Mouse (Mus musculus) ES-E14 (cell line): Measurements from ENCODE around the gene Plscr3. TPM values are rescaled to one million over a fixed set of nuclear protein-coding genes. Genes with fewer than 3 reads are reported as not detected.

ENCODE experiments used
- DNase-seq: peaks from one replicate; pipeline ENCODE4 v3.0.0-alpha.2; 2013; ENCODE audit warnings: low read depth, low spot score
- H3K27ac ChIP-seq: 2 replicates; pipeline ENCODE4 v1.5.1; 2012; ENCODE audit warnings: low read depth, mild to moderate bottlenecking, low read length, moderate library complexity, mixed read lengths; ENCODE audit not compliant: poor library complexity, insufficient read depth, severe bottlenecking
- H3K36me3 ChIP-seq: 2 replicates; pipeline ENCODE4 v1.6.1; 2012; ENCODE audit warnings: mild to moderate bottlenecking, low read length, moderate library complexity, mixed read lengths; ENCODE audit not compliant: control insufficient read depth, poor library complexity, insufficient read depth, severe bottlenecking
- H3K4me1 ChIP-seq, 2 experiments: fragments of 150-350 bp in 1 of 2; sonication (generic) in 1 of 2; 2 replicates each; pipeline ENCODE4 v1.6.1; 2012; ENCODE audit warnings: low read length in 2 of 2, mild to moderate bottlenecking in 1 of 2, mixed read lengths in 1 of 2; ENCODE audit not compliant: control insufficient read depth in 2 of 2, insufficient read depth in 2 of 2, poor library complexity in 1 of 2
- H3K4me3 ChIP-seq, 2 experiments: fragments of 150-350 bp in 1 of 2; sonication (generic) in 1 of 2; 2 replicates each; pipeline ENCODE4 v1.5.1; 2012; ENCODE audit warnings: low read length in 2 of 2, low read depth in 1 of 2, mild to moderate bottlenecking in 1 of 2, mixed read lengths in 1 of 2; ENCODE audit not compliant: insufficient read depth in 1 of 2, poor library complexity in 1 of 2, severe bottlenecking in 1 of 2
- H3K9ac ChIP-seq: 2 replicates; pipeline ENCODE4 v1.6.1; 2012; ENCODE audit warnings: low read depth, mild to moderate bottlenecking, low read length, mixed read lengths; ENCODE audit not compliant: poor library complexity, insufficient read depth, severe bottlenecking
- H3K9me3 ChIP-seq: fragments of 150-350 bp; sonication (generic); 2 replicates; pipeline ENCODE4 v1.6.1; 2012; ENCODE audit warnings: low read depth, mild to moderate bottlenecking, low read length; ENCODE audit not compliant: control insufficient read depth, insufficient read depth
- CHD2 ChIP-seq: IDR thresholded peaks from 2 replicates; pipeline ENCODE4 v1.6.1; 2014; ENCODE audit warnings: mild to moderate bottlenecking, low read depth, low read length, inconsistent platforms
- HCFC1 ChIP-seq: IDR thresholded peaks from 2 replicates; pipeline ENCODE4 v1.6.1; 2012; ENCODE audit warnings: low read length, inconsistent platforms, borderline replicate concordance; ENCODE audit not compliant: insufficient read depth
- MAFK ChIP-seq: IDR thresholded peaks from 2 replicates; pipeline ENCODE4 v1.6.1; 2014; ENCODE audit warnings: mild to moderate bottlenecking, low read depth, low read length, inconsistent platforms; ENCODE audit not compliant: insufficient read depth
- ZC3H11A ChIP-seq: IDR thresholded peaks from 2 replicates; pipeline ENCODE4 v1.6.1; 2012; ENCODE audit warnings: low read depth, mild to moderate bottlenecking, inconsistent platforms, low read length, borderline replicate concordance
- ZNF384 ChIP-seq: IDR thresholded peaks from 2 replicates; pipeline ENCODE4 v1.6.1; 2012; ENCODE audit warnings: low read depth, low read length, inconsistent platforms
- in situ Hi-C, 2 experiments: fragments of 600-800 bp; cut with MboI; formaldehyde crosslinking; loops; one replicate each; pipeline ENCODE4 v1.15.1; 2025; ENCODE audit warnings: low sequenced_read_pairs in 2 of 2, inconsistent platforms in 1 of 2; ENCODE audit not compliant: unreplicated experiment in 2 of 2
- total RNA-seq: library from RNA; depleted of rRNA; stranded (reverse); fragments of 300-350 nt; gene quantifications from 2 replicates; pipeline ENCODE4 v1.2.3, GENCODE M21; 2012

The Plscr3 gene
- total RNA-seq, 1 experiment = 7.2 TPM

DNA sequence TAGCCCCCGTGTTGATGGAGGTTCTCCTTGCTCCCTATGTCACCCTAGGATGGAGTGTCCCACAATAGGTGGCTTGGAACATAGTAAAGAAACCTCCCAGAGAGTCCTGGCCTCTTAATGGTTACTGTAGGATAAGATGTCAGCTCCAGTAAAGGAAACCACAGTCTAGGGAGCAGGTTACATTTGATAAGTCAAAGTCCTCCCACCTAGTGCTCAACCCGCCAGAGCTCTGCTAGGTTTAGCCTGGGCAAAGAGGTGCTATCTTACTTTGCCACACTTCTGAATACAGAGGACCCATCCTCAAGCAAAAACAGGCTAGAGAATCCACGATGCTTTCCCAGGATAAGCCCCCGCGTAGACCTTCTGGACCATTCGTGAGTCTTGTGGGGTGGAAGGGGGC is 32.8 kb downstream of the Plscr3 start:
- no peak overlapping the region for H3K27ac ChIP-seq
- H3K9ac ChIP-seq = no peak overlapping the region; the same call in 1 of the 2 replicates
- in situ Hi-C loops = loop anchor here in 1 of 2 experiments (10.0 kb wide), 1 partner anchor 74 kb away; the partner anchor contains the start of genes Fgf11 and Tmem102
- H3K9me3 ChIP-seq = no peaks in the 10 kb centered on the region
- H3K4me3 ChIP-seq = no peak overlapping the region; a peak in 1 of 4 replicates
- peaks cover 4 to 27% of the 10 kb centered on the region in 2 experiments; a peak in 3 of 4 replicates for H3K4me1 ChIP-seq
- H3K36me3 ChIP-seq = no peaks in the 10 kb centered on the region
- no peak for DNase-seq
- TF ChIP-seq ZC3H11A (no peak), MAFK (no peak), CHD2 (no peak), ZNF384 (no peak), HCFC1 (no peak)

DNA sequence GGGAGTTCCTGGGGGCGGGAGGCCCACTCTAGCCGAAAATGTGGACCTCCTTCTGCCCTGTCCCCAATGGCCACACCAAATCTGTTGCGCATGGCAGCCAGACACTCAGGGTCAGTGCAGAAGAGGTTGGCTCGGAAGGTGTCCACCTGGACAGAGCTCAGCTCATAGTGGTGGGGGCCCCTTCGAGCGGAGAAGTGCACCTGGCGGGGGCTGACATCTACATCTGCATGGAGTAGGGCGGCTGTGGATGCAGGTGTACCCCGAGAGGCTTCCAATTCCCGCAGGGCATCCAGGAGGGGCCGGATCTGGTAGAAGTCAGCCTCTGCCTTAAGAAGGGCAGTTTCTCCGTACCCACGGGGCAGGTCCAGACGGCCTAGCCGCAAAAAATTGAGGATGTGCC is 33.5 kb downstream of the Plscr3 start:
- Histone ChIP-seq H3K4me3 (peak overlapping the region; percentile 29 to 68; a peak in 3 of 4 replicates), H3K36me3 (peaks cover 2% of the 10 kb centered on the region; the same call in 1 of the 2 replicates), H3K4me1 (peaks cover 4 to 27% of the 10 kb centered on the region in 2 experiments; a peak in 3 of 4 replicates), H3K9me3 (no peaks in the 10 kb centered on the region), H3K27ac (no peak overlapping the region), H3K9ac (no peak overlapping the region; the same call in 1 of the 2 replicates)
- DNase-seq = no peak
- TF ChIP-seq CHD2 (no peak), ZNF384 (no peak), HCFC1 (no peak), MAFK (no peak), ZC3H11A (no peak)
- in situ Hi-C loops = loop anchor here in 1 of 2 experiments (10.0 kb wide), 1 partner anchor 75 kb away; the partner anchor contains the start of genes Fgf11 and Tmem102

DNA sequence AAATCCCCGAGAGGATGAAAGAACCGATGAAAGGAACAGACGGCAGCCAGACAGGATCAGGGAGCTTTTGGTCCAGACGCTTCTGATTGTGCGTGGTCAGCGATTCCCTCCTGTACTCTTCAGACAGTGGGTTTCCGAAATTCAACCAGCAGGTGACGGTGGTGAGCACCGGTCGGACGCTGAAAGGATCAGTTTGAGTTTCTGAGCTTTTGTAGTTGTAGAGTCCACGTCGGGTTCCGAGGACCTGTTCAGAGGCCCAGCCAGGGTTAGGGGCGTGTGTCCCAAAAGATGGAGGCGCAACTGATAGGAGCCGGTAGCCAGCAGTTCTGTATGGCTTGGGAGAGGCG is 34.3 kb downstream of the Plscr3 start:
- peak; percentile 47 for DNase-seq
- no peaks in the 10 kb centered on the region for H3K9me3 ChIP-seq
- in situ Hi-C loops = no loop called here
- peak overlapping the region; percentile 51 to 68 for H3K4me3 ChIP-seq
- TF ChIP-seq MAFK (peak; percentile 98), HCFC1 (no peak)
- peaks cover 3% of the 10 kb centered on the region; the same call in 1 of the 2 replicates for H3K36me3 ChIP-seq
- H3K27ac ChIP-seq = no peak overlapping the region
- H3K4me1 ChIP-seq = peaks cover 4 to 27% of the 10 kb centered on the region in 2 experiments; a peak in 3 of 4 replicates
- peak overlapping the region; percentile 35; the same call in 1 of the 2 replicates for H3K9ac ChIP-seq

DNA sequence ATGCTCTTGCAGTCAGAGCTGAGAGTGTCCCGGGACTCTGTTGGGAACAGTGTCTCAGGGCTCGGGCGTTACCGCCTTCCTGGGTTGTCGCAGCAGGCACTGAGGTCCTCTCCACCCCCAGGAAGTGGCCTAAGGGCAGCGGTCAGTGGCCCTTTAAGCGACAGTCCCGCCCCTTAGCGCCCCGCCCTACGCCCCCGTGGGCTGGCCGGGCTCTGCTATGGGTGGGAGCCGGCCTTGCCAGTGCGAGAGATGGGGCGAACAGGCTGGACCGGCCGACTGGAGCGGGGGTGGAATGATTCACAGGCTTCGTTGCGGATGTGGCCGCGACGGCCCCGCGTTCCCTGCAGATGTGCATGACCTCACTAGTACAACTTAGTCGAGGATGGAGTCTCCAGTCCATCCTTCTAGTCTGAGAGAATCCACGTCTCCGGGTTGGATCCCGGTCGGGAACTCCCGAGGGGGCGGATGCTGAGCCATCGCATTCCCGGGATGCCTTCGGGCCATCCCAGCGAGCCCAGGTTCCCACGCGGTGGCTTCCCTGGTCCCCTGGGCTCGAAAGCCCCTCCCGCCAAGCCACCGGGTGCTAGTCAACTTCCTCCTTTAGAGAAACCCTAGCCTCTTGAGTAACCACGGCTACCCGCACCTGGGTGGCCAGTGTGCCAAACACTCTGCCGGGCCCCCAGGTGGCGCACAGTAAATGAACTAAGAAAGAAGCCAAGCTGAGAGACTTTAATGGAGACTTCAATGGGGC is 34.9 kb downstream of the Plscr3 start, which contains the start of gene Kctd11:
Kctd11 (minus strand) TSS at position 554 of the 751 bp plus-strand sequence.
- Histone ChIP-seq H3K4me3 (peak within 1 kb of the TSS; percentile 51 to 68), H3K27ac (no peak within 1 kb of the TSS), H3K36me3 (peaks cover 3% of the 10 kb centered on the region; the same call in 1 of the 2 replicates), H3K4me1 (peaks cover 4 to 26% of the 10 kb centered on the region in 2 experiments; a peak in 3 of 4 replicates), H3K9ac (peak within 1 kb of the TSS; percentile 35), H3K9me3 (no peaks in the 10 kb centered on the region)
- peak; percentile 49 for DNase-seq
- in situ Hi-C loops = no loop called here
- TF ChIP-seq MAFK = peak; percentile 31; the same call in 1 of the 2 replicates
- no peak for TF ChIP-seq HCFC1
- TF ChIP-seq CHD2 = no peak
- TF ChIP-seq ZNF384 = no peak
- no peak for TF ChIP-seq ZC3H11A
